Mouse (Mus musculus): ENCODE results near the gene Il1r1.
"Not testable (repeated sequence)": the region's sequence is repeated elsewhere in the genome, so short reads cannot be mapped to it uniquely, and the experiment has no call there.

DNA sequence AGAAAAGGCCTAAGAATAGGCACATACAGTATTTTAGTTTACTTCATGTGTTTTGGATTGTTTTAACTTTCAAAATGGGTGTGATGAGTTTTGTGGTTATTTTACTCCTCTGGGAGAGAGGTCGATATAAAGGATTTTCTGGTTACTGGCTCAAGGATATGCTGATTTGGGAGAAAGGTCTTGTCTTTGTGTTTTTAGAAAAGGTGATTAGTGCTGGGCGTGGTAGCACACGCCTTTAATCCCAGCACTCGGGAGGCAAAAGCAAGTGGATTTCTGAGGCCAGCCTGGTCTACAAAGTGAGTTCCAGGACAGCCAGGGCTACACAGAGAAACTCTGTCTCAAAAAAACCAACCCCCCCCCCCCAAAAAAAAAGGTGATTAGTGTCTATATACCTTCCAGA lies 79.4 kb downstream of the Il1r1 start:
- not testable (repeated sequence) for TF ChIP-seq CTCF (IDR thresholded peaks at IDR 0.05 in 2 of 3, conservative IDR thresholded peaks at IDR 0.05 in 1 of 3; ENCODE audit: control insufficient read depth in 1 of 3, insufficient read depth in 1 of 3, low read depth in 2 of 3, low read length in 3 of 3, poor library complexity in 1 of 3, severe bottlenecking in 1 of 3); EP300 (IDR thresholded peaks at IDR 0.05; ENCODE audit: low read depth in 1 of 2, low read length in 2 of 2); USF2 (IDR thresholded peaks at IDR 0.05; ENCODE audit: borderline replicate concordance in 1 of 2, insufficient read depth in 1 of 2, low read depth in 1 of 2, low read length in 2 of 2); UBTF (IDR thresholded peaks at IDR 0.05; ENCODE audit: borderline replicate concordance, insufficient read depth, low read depth, low read length); TCF12 (IDR thresholded peaks at IDR 0.05; ENCODE audit: low read depth, low read length); RCOR1 (IDR thresholded peaks at IDR 0.05; ENCODE audit: low read depth, low read length); POLR2A (IDR thresholded peaks at IDR 0.05; ENCODE audit: control insufficient read depth in 1 of 2, insufficient read depth in 1 of 2, low read depth in 1 of 2, low read length in 2 of 2, poor library complexity in 1 of 2); ZC3H11A (IDR thresholded peaks at IDR 0.05; ENCODE audit: low read depth, low read length); USF1 (IDR thresholded peaks at IDR 0.05; ENCODE audit: low read depth, low read length); POLR2AphosphoS2 (IDR thresholded peaks at IDR 0.05; ENCODE audit: low read length); ZMIZ1 (IDR thresholded peaks at IDR 0.05; ENCODE audit: low read depth, low read length); MXI1 (IDR thresholded peaks at IDR 0.05; ENCODE audit: low read depth, low read length); SMC3 (IDR thresholded peaks at IDR 0.05; ENCODE audit: low read depth, low read length)

All from MEL (cell line).